Mouse (Mus musculus): ENCODE results near the gene 2200002D01Rik.
"Not testable (repeated sequence)": the region's sequence is repeated elsewhere in the genome, so short reads cannot be mapped to it uniquely, and the experiment has no call there.

Gene 2200002D01Rik

GRCm38 (mm10) chr7:29237596-29237995 lies 10.7 kb downstream of the 2200002D01Rik start:
- in situ Hi-C loops (cut with MboI): not testable (repeated sequence)

DNA sequence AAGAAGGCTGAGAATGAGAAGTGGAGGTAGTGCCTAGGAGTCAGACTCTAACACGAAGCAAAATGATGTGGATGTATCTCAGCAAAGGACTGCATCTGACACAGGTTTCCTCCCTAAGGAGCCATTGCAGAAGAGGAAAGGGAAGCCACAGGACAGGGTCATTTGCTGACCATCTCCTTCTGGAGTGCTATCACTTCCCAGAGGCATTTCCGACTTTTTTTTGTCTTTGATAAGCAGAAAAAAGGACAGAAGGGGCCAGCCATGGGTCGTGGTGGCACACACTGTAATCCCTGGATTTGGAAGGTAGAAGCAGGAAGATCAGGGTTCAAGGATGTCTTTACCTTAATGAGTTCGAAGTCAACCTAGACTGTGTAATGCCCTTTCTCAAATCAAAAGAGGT lies 11.7 kb downstream of the 2200002D01Rik start:
- in situ Hi-C loops (cut with MboI): no loop called here

DNA sequence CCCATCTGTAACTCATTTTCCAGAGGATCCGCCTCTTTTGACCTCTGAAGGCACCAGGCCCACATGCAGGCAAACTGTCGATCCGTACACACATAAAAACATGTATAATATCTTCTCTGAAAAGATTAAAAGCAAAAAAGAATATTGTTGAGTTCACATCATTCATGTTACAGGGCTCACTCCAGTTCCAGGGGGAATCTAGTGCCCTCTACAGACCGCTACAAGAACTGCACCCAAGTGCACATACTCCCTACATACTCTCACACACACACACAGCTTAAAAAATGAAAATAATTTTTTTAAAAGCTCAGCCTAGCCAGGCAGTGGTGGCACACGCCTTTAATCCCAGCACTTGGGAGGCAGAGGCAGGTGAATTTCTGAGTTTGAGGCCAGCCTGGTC lies 13.6 kb downstream of the 2200002D01Rik start:
- in situ Hi-C loops (cut with MboI): no loop called here

GRCm38 (mm10) chr7:29233745-29234144 lies 14.5 kb downstream of the 2200002D01Rik start:
- in situ Hi-C loops (cut with MboI): no loop called here

GRCm38 (mm10) chr7:29232247-29233013 lies 15.8 kb downstream of the 2200002D01Rik start, which contains the start of gene Kcnk6:
Gene Kcnk6 (minus strand): TSS chr7:29232515.
- in situ Hi-C loops (cut with MboI): no loop called here

GRCm38 (mm10) chr7:29231517-29231916 lies 16.7 kb downstream of the 2200002D01Rik start:
- in situ Hi-C loops (cut with MboI): no loop called here

DNA sequence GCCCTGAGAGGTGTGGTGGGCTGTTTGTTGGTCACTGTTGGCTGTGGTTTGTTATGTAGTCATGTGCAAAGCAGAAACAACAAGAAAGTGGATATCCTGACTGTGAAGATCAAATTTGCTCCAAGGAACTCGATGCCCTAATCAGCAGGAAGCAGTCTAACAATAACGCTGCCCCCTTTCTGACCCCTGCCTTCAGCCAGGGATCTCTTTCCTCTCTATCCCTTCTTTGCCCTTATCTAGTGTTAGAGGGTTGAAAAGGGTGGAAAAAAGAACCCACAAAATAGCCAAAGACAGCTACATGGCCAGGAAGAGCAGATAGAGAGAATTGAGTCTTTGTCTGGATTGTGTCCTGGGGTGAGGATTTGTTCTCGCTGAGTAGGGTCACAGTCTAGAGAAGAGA lies 17.7 kb downstream of the 2200002D01Rik start:
- in situ Hi-C loops (cut with MboI): no loop called here

DNA sequence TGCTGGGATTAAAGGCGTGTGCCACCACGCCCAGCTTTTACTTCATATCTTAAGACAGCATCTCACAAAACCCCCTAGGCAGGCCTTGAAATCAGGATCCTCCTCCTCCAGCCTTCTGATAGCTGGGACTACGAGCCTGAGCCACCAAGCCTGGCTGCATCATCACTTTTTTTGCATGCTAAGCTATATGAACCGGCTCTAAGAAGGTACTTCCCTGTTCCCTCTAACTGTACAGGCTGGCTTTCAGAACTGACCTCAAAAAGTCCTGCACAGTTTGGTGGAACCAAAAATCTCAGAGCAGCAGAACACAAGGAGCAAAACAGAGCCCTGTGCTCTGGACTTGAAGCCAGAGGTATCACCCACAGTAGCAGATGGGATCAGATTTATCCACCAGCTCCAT lies 20.1 kb downstream of the 2200002D01Rik start:
- in situ Hi-C loops (cut with MboI): no loop called here

- in situ Hi-C loops (cut with MboI): no loop called here
Measured at GRCm38 (mm10) chr7:29225520-29225919, 22.7 kb downstream of the 2200002D01Rik start.

GRCm38 (mm10) chr7:29224756-29225394 lies 23.4 kb downstream of the 2200002D01Rik start:
- in situ Hi-C loops (cut with MboI): no loop called here

DNA sequence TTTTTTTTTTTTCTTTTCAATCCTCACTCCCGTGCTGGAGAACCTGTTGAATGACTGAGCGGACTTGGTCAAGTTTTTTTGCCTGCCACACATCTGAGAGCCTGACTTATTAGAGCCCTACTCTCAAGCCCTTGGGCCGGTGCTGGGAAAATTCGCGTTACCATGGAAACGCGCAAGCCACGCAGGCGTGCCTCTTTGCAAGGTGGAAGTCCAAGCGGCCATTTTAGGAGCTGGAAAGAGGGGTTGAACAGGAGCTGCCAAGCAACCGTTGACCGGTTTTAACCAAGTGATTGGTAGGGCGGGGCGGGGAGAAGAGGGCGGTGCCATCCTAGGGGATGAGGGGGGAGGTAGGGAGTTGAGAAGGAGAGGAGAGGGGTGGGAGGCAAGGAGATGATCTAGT lies 33.4 kb downstream of the 2200002D01Rik start:
- in situ Hi-C loops (cut with MboI): no loop called here

DNA sequence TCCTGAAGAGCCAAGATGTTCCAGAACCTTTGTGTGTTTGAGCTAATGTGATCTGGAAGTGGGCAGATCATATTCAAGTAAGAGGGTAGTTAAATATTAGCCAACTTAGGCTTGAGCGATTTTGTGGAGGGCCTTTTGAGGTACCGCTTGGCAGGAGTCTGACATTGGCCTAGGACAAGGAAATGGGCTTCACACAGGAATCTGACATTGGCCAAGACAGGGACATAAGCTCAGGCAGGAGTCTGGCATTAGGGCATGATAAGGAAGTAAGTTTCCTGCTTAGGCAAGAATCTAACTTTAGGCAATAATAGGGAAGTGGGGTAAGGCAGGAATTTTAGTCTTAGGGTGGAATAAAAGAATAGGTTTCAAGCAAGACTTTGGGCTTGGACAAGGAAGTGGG lies 34.0 kb downstream of the 2200002D01Rik start:
- in situ Hi-C loops (cut with MboI): no loop called here

- in situ Hi-C loops (cut with MboI): no loop called here
Measured at GRCm38 (mm10) chr7:29213675-29214082, 34.6 kb downstream of the 2200002D01Rik start, which contains the start of gene Catsperg1. Gene Catsperg1 (minus strand): TSS chr7:29214035.

GRCm38 (mm10) chr7:29212775-29213560 lies 35.3 kb downstream of the 2200002D01Rik start:
- in situ Hi-C loops (cut with MboI): not testable (repeated sequence)

DNA sequence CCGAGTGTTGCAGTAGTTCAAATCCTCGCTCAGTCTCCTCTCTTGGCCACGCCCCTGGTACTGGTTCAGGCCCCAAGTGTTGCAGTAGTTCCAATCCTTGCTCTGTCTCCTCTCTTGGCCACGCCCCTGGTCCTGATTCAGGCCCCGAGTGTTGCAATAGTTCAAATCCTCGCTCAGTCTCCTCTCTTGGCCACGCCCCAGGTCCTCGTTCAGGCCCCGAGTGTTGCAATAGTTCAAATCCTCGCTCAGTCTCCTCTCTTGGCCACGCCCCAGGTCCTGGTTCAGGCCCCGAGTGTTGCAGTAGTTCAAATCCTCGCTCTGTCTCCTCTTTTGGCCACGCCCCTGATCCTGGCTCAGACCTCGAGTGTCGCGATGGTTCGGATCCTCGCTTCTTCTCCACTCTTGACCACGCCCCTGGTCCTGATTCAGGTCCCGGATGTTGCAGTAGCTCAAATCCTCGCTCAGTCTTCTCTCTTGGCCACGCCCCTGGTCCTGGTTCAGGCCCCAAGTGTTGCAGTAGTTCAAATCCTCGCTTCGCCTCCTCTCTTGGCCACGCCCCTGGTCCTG lies 36.0 kb downstream of the 2200002D01Rik start:
- in situ Hi-C loops (cut with MboI): no loop called here

GRCm38 (mm10) chr7:29211415-29212198 lies 36.7 kb downstream of the 2200002D01Rik start:
- in situ Hi-C loops (cut with MboI): no loop called here

DNA sequence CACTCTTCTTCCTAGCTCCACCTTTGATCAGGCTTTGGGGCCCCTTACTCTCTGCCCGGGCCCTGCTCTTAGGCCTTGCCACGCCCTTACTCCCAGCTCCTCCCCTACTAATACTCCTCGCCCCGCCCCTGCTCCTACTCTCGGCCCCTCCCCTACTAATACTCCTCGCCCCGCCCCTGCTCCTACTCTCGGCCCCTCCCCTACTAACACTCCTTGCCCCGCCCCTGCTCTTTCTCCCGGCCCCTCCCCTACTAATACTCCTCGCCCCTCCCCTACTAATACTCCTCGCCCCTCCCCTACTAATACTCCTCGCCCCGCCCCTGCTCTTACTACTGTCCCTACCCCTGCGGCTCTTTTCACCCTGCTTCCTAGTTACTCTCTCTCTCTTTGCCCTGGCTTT lies 37.3 kb downstream of the 2200002D01Rik start:
- in situ Hi-C loops (cut with MboI): not testable (repeated sequence)

- in situ Hi-C loops (cut with MboI): no loop called here
Measured at GRCm38 (mm10) chr7:29202577-29202976, 45.7 kb downstream of the 2200002D01Rik start.
